Mouse (Mus musculus): ENCODE measurements around the gene Ptgr1.

DNA sequence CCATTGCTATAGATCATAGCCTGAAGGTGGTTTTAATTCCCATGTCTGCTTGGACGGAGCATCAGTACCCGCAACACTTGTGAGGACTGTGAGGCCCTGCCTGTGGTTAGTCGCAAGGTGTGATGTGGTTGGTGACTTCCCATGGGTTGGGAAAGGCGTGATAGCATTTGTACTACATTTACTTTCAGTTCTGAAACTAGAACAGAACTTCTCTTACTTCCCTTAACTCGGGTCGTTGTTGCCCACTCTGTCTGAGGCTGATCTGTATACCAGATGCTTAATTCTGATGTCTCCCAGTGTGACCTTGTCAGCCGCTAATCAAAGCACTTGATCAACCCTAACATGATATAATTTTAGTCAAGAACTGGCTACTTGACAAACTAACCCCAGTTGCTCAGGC is 22.3 kb upstream of the Ptgr1 start:
- no peak for TF ChIP-seq CTCF (IDR thresholded peaks at IDR 0.05; ENCODE audit: control insufficient read depth, insufficient read depth, low read length)
- no peak for TF ChIP-seq POLR2A (IDR thresholded peaks at IDR 0.05; ENCODE audit: borderline replicate concordance, control insufficient read depth, low read depth, low read length)
